Mouse (Mus musculus) G1E (cell line): ENCODE results near the gene Cd44.

Source experiments
- CTCF ChIP-seq: IDR thresholded peaks from 2 replicates; pipeline ENCODE4 v1.5.1; 2012; ENCODE audit warnings: low read depth, low read length, inconsistent platforms, mixed read lengths
- GATA1 ChIP-seq: IDR thresholded peaks from 2 replicates; pipeline ENCODE4 v1.6.1; 2012; ENCODE audit warnings: borderline replicate concordance, low read length, inconsistent platforms, mixed read lengths
- GATA2 ChIP-seq: IDR thresholded peaks from 2 replicates; pipeline ENCODE4 v1.6.1; 2012; ENCODE audit warnings: low read depth, low read length, inconsistent platforms, borderline replicate concordance
- POLR2AphosphoS5 ChIP-seq: IDR thresholded peaks from 2 replicates; pipeline ENCODE4 v1.6.1; 2012; ENCODE audit warnings: low read depth, low read length, inconsistent platforms; ENCODE audit not compliant: insufficient replicate concordance
- TAL1 ChIP-seq: conservative IDR thresholded peaks from 2 replicates; pipeline ENCODE4 v1.6.1; 2012; ENCODE audit warnings: low read depth, low read length, inconsistent platforms, mixed read lengths

DNA sequence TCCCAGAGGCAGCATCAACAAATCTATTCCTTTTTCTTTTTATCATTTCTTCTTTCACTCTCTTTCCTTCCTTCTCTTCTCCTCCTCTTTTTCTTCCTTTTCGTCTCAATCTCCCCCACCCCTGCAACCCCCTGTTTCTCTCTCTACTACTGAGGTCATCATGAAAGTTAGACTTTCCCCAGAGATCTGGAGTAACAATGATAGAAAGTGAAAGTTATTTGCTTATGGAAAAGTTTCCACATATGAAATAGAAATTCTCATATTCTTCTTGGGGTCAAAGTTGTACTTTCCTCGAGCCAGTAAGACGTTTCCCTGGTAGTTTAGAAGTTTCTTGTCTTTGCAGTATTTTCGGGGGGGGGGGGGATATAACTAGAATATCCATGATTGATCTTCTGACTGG is 126.8 kb downstream of the Cd44 start:
- no peak for TF ChIP-seq POLR2AphosphoS5
- no peak for TF ChIP-seq CTCF
- TF ChIP-seq TAL1 = no peak
- TF ChIP-seq GATA1 = no peak
- TF ChIP-seq GATA2 = no peak
